Mouse (Mus musculus) liver, embryonic 15.5 days (tissue): ENCODE data around the gene Gpx2. TPM values are rescaled to one million over a fixed set of nuclear protein-coding genes. Genes with fewer than 3 reads are reported as not detected.

Experiments
- ATAC-seq: fragments of 200-750 bp; cut with Nextera tagmentation; 2 replicates; pipeline ENCODE4 v1.8.0; 2017; ENCODE audit warnings: moderate number of reproducible peaks, mild to moderate bottlenecking, moderate library complexity; ENCODE audit not compliant: insufficient read depth
- H3K27ac ChIP-seq: fragments of 300-500 bp; sonication (generic); replicated peaks from 2 replicates; pipeline ENCODE4 v1.5.1; 2015; ENCODE audit warnings: mild to moderate bottlenecking, inconsistent platforms
- H3K27me3 ChIP-seq: fragments of 300-500 bp; sonication (generic); 2 replicates; pipeline ENCODE4 v1.6.1; 2015; ENCODE audit warnings: mild to moderate bottlenecking, inconsistent platforms
- H3K36me3 ChIP-seq: fragments of 300-500 bp; sonication (generic); replicated peaks from 2 replicates; pipeline ENCODE4 v1.6.1; 2015; ENCODE audit warnings: moderate library complexity, mild to moderate bottlenecking, inconsistent platforms
- H3K4me1 ChIP-seq: fragments of 300-500 bp; sonication (generic); replicated peaks from 2 replicates; pipeline ENCODE4 v1.6.1; 2015; ENCODE audit warnings: inconsistent platforms
- H3K4me2 ChIP-seq: fragments of 300-500 bp; sonication (generic); 2 replicates; pipeline ENCODE4 v1.6.1; 2015; ENCODE audit warnings: moderate library complexity, mild to moderate bottlenecking, inconsistent platforms
- H3K4me3 ChIP-seq: fragments of 300-500 bp; sonication (generic); replicated peaks from 2 replicates; pipeline ENCODE4 v1.5.1; 2015; ENCODE audit warnings: mild to moderate bottlenecking, inconsistent platforms
- H3K9ac ChIP-seq: fragments of 300-500 bp; sonication (generic); 2 replicates; pipeline ENCODE4 v1.6.1; 2015; ENCODE audit warnings: moderate library complexity, mild to moderate bottlenecking, inconsistent platforms
- H3K9me3 ChIP-seq: fragments of 300-500 bp; sonication (generic); replicated peaks from 2 replicates; pipeline ENCODE4 v1.6.1; 2016; ENCODE audit warnings: inconsistent platforms
- WGBS: fragments of 180-500 bp; shearing (Covaris S2); methylation state at CpG from one replicate; pipeline ENCODE4 v1.1.7; 2015; ENCODE audit warnings: mixed read lengths; ENCODE audit not compliant: insufficient replicate concordance; 5-methylcytosine and 5-hydroxymethylcytosine counted together
- polyA plus RNA-seq: library from polyadenylated mRNA; unstranded; fragments of >200 nt; fragmentation: Nextera tagmentation; extraction: Ambion mirVana; gene quantifications from 2 replicates; pipeline ENCODE4 v1.2.1, GENCODE M21; 2015

Gpx2 gene
- polyA plus RNA-seq, 1 experiment from 2014 or later: not detected

DNA sequence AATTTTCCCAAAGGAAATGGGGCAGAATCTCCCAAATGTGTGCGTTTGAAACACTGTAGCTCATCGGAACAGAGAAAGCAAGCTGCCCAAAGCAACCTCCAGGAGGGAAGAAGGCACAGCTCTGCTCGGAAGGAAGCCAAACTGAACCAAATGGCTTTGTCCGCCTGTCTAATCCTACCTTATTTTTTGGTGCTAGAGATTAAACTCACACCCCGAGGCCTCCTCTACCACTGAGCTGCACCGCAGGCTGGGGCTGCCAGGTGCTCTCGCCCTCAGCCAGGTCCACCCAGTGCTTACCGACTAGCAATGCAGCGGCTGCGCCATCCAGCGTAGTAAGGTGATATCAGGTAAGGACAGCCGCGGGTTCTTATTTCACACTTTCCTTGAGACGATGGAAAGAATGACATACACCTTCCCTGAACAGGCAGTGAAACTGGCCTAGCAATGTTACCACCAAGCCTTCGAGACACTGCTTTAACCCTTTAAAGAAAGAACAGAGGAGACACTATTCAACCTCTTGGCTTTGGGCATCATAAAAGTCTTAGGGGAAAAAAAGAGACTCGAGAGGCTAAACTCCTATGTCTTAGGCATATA, 44.4 kb downstream of the Gpx2 start:
- Histone ChIP-seq H3K27me3 (peaks cover 22% of the 10 kb centered on the region), H3K27ac (no peak overlapping the region)
- 75% methylated on average over 16 of the region's 16 CpGs for WGBS

More for the DNA sequence above, 44.4 kb downstream of the Gpx2 start:
- H3K4me3 ChIP-seq: no peak overlapping the region
- H3K9ac ChIP-seq: no peak overlapping the region
- ATAC-seq: no peak
- H3K4me2 ChIP-seq: no peak overlapping the region
- no peaks in the 10 kb centered on the region for H3K9me3 ChIP-seq
- H3K36me3 ChIP-seq: no peaks in the 10 kb centered on the region
- H3K4me1 ChIP-seq: no peaks in the 10 kb centered on the region

Other genes starting within 250 kb of the Gpx2 start
- 58.9 and 69.2 TPM in 2 replicates for gene Sptb, start 85.0 kb downstream of the Gpx2 start, polyA plus RNA-seq
- 76.7 and 80.3 TPM in 2 replicates for gene Churc1, start 30.0 kb downstream of the Gpx2 start, polyA plus RNA-seq
- gene Fntb, start 30.0 kb downstream of the Gpx2 start, polyA plus RNA-seq: 25.2 and 25.3 TPM in 2 replicates
- 0.25 and 0.35 TPM in 2 replicates for gene Rab15, start 27.4 kb upstream of the Gpx2 start, polyA plus RNA-seq
- 6.4 and 6.7 TPM in 2 replicates for gene Max, start 166.6 kb upstream of the Gpx2 start, polyA plus RNA-seq